Mouse (Mus musculus): ENCODE measurements around the gene Ehd4. TPM values are rescaled to one million over a fixed set of nuclear protein-coding genes. Genes with fewer than 3 reads are reported as not detected.

Ehd4 gene
- polyA plus RNA-seq, 1 experiment from 2014 or later = 62.9 TPM

- no peak overlapping the region for H3K9ac ChIP-seq
- no peak for TF ChIP-seq CTCF (IDR thresholded peaks at IDR 0.05; ENCODE audit: low read depth)
- H3K9me3 ChIP-seq (ENCODE audit: low read depth, low read length) = no peaks in the 10 kb centered on the region
- ATAC-seq (ENCODE audit: insufficient read depth) (peak; percentile 2; the same call in 1 of the 2 replicates), DNase-seq (no peak)
- H3K4me1 ChIP-seq (ENCODE audit: insufficient read depth) = 0 out of 2 replicates have a peak, but pooled peaks cover 8% of the 10 kb centered on the region
- no peak overlapping the region for H3K4me3 ChIP-seq (ENCODE audit: low read depth, low read length)
- peak overlapping the region; percentile 75; the same call in 1 of the 2 replicates for H3K27ac ChIP-seq (ENCODE audit: low read depth)
- H3K27me3 ChIP-seq (ENCODE audit: insufficient read depth, low read length) = no peaks in the 10 kb centered on the region
- no peaks in the 10 kb centered on the region for H3K36me3 ChIP-seq (ENCODE audit: insufficient read depth)
- WGBS = 70% methylated on average over 3 of the region's 3 CpGs
- no peak overlapping the region for H3K4me2 ChIP-seq
Observed at GRCm38 (mm10) chr2:120059466-120059865, 94.9 kb downstream of the Ehd4 start.

GRCm38 (mm10) chr2:120058818-120059217 is 95.6 kb downstream of the Ehd4 start:
- Histone ChIP-seq H3K27ac (ENCODE audit: low read depth) (no peak overlapping the region), H3K9ac (no peak overlapping the region), H3K27me3 (ENCODE audit: insufficient read depth, low read length) (no peaks in the 10 kb centered on the region), H3K4me2 (no peak overlapping the region), H3K36me3 (ENCODE audit: insufficient read depth) (no peaks in the 10 kb centered on the region), H3K9me3 (ENCODE audit: low read depth, low read length) (no peaks in the 10 kb centered on the region), H3K4me1 (ENCODE audit: insufficient read depth) (0 out of 2 replicates have a peak, but pooled peaks cover 8% of the 10 kb centered on the region), H3K4me3 (ENCODE audit: low read depth, low read length) (no peak overlapping the region)
- 85% methylated on average over 4 of the region's 4 CpGs for WGBS
- DNase-seq (no peak), ATAC-seq (ENCODE audit: insufficient read depth) (no peak)
- no peak for TF ChIP-seq CTCF (IDR thresholded peaks at IDR 0.05; ENCODE audit: low read depth)

DNA sequence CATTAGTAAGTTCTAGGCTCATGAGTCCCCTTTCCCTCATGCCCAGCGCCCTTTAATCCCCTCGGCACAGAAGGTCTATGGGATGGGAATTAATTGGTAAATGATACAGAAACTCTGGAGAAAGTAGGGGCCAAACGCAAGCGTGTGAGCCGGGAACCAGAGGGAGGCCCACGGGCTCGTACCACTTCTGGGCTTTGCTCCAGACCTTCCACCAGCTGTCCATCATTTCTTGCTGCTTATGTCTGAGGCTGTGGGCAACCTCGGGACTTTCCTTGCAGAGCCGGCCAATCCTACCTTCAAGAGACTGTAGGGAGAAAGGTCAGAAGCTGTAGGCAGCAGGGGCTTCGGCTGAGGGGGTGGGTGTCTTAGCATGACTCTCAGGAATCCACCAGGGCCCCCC is 98.5 kb downstream of the Ehd4 start:
- no peak for TF ChIP-seq CTCF (IDR thresholded peaks at IDR 0.05; ENCODE audit: low read depth)
- Histone ChIP-seq H3K36me3 (ENCODE audit: insufficient read depth) (no peaks in the 10 kb centered on the region), H3K9ac (no peak overlapping the region), H3K9me3 (ENCODE audit: low read depth, low read length) (no peaks in the 10 kb centered on the region), H3K4me2 (no peak overlapping the region), H3K4me3 (ENCODE audit: low read depth, low read length) (no peak overlapping the region), H3K27me3 (ENCODE audit: insufficient read depth, low read length) (no peaks in the 10 kb centered on the region), H3K4me1 (ENCODE audit: insufficient read depth) (0 out of 2 replicates have a peak, but pooled peaks cover 8% of the 10 kb centered on the region), H3K27ac (ENCODE audit: low read depth) (no peak overlapping the region)
- ATAC-seq (ENCODE audit: insufficient read depth) (no peak), DNase-seq (no peak)
- 77% methylated on average over 10 of the region's 10 CpGs for WGBS

DNA sequence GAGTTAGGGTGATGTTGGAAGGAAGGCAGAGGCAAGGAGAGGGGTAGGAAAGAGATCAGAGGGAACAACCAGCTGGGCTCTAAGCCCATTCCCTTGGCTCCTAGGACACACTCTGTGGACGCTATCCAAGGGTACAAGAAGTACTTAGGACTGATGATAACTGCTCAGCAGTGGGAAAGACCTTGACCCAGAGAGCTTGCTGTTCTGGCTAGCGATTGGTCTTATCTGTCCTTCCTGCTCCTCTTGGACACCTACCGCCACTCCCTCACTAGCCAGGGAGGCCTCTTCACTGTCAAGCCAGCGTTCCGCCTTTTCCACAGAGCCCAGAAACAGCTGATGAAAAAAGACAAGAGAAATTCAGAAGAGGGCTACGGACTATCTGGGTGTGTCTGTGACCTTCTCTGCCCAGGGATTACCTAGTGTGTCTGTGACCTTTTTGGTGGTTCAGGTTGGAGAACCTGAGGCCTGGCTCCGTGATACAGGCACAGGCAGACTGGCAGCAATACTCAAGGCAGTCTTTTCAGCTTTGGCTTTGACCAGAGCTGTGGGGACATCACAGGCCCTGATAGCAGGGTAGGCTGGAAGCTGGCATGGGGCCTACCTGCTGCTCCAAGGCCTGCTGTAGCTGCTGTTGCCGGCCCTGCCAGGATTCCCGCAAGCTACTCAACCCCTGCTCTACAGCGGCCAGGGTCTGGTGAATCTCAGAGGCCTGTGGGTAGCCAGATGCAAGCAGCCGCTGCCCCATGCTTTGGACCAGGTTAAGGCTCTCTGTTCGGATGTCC is 99.4 kb downstream of the Ehd4 start:
- H3K4me1 ChIP-seq (ENCODE audit: insufficient read depth) = 0 out of 2 replicates have a peak, but pooled peaks cover 6% of the 10 kb centered on the region
- no peaks in the 10 kb centered on the region for H3K9me3 ChIP-seq (ENCODE audit: low read depth, low read length)
- no peaks in the 10 kb centered on the region for H3K27me3 ChIP-seq (ENCODE audit: insufficient read depth, low read length)
- ATAC-seq (ENCODE audit: insufficient read depth) (no peak), DNase-seq (no peak)
- TF ChIP-seq CTCF (IDR thresholded peaks at IDR 0.05; ENCODE audit: low read depth) = no peak
- H3K27ac ChIP-seq (ENCODE audit: low read depth) = no peak overlapping the region
- H3K4me2 ChIP-seq = no peak overlapping the region
- 83% methylated on average over 12 of the region's 12 CpGs for WGBS
- H3K4me3 ChIP-seq (ENCODE audit: low read depth, low read length) = no peak overlapping the region
- no peak overlapping the region for H3K9ac ChIP-seq
- no peaks in the 10 kb centered on the region for H3K36me3 ChIP-seq (ENCODE audit: insufficient read depth)

GRCm38 (mm10) chr2:120051405-120051804 is 103.0 kb downstream of the Ehd4 start:
- H3K4me2 ChIP-seq = no peak overlapping the region
- no peaks in the 10 kb centered on the region for H3K36me3 ChIP-seq (ENCODE audit: insufficient read depth)
- no peaks in the 10 kb centered on the region for H3K4me1 ChIP-seq (ENCODE audit: insufficient read depth)
- DNase-seq = no peak
- no peaks in the 10 kb centered on the region for H3K9me3 ChIP-seq (ENCODE audit: low read depth, low read length)
- H3K27ac ChIP-seq (ENCODE audit: low read depth) = no peak overlapping the region
- 53% methylated on average over 6 of the region's 6 CpGs for WGBS
- TF ChIP-seq CTCF (IDR thresholded peaks at IDR 0.05; ENCODE audit: low read depth) = no peak
- no peak overlapping the region for H3K4me3 ChIP-seq (ENCODE audit: low read depth, low read length)
- no peak overlapping the region for H3K9ac ChIP-seq
- ATAC-seq (ENCODE audit: insufficient read depth) = no peak
- no peaks in the 10 kb centered on the region for H3K27me3 ChIP-seq (ENCODE audit: insufficient read depth, low read length)

- H3K4me2 ChIP-seq = no peak overlapping the region
- no peak overlapping the region for H3K4me3 ChIP-seq (ENCODE audit: low read depth, low read length)
- H3K4me1 ChIP-seq (ENCODE audit: insufficient read depth) = no peaks in the 10 kb centered on the region
- DNase-seq = peak; percentile 61
- no peak overlapping the region for H3K9ac ChIP-seq
- H3K36me3 ChIP-seq (ENCODE audit: insufficient read depth) = no peaks in the 10 kb centered on the region
- H3K27me3 ChIP-seq (ENCODE audit: insufficient read depth, low read length) = no peaks in the 10 kb centered on the region
- WGBS = 50% methylated on average over 10 of the region's 10 CpGs
- peak; percentile 82 for TF ChIP-seq CTCF (IDR thresholded peaks at IDR 0.05; ENCODE audit: low read depth)
- no peaks in the 10 kb centered on the region for H3K9me3 ChIP-seq (ENCODE audit: low read depth, low read length)
- ATAC-seq (ENCODE audit: insufficient read depth) = no peak
- no peak overlapping the region for H3K27ac ChIP-seq (ENCODE audit: low read depth)
Observed at GRCm38 (mm10) chr2:120049632-120050274, 104.7 kb downstream of the Ehd4 start.

- TF ChIP-seq CTCF (IDR thresholded peaks at IDR 0.05; ENCODE audit: low read depth) = no peak
- no peak overlapping the region for H3K9ac ChIP-seq
- no peak overlapping the region for H3K4me2 ChIP-seq
- 66% methylated on average over 9 of the region's 9 CpGs for WGBS
- no peaks in the 10 kb centered on the region for H3K4me1 ChIP-seq (ENCODE audit: insufficient read depth)
- no peak overlapping the region for H3K27ac ChIP-seq (ENCODE audit: low read depth)
- ATAC-seq (ENCODE audit: insufficient read depth) = no peak
- no peak overlapping the region for H3K4me3 ChIP-seq (ENCODE audit: low read depth, low read length)
- H3K9me3 ChIP-seq (ENCODE audit: low read depth, low read length) = no peaks in the 10 kb centered on the region
- no peaks in the 10 kb centered on the region for H3K27me3 ChIP-seq (ENCODE audit: insufficient read depth, low read length)
- DNase-seq = no peak
- H3K36me3 ChIP-seq (ENCODE audit: insufficient read depth) = no peaks in the 10 kb centered on the region
Observed at GRCm38 (mm10) chr2:120048173-120048572, 106.2 kb downstream of the Ehd4 start.
